Mouse (Mus musculus) neural tube, embryonic 13.5 days (tissue): ENCODE data around the gene Vmn2r72. TPM values are rescaled to one million over a fixed set of nuclear protein-coding genes. Genes with fewer than 3 reads are reported as not detected.

Experiments
- ATAC-seq: fragments of 200-750 bp; cut with Nextera tagmentation; 2 replicates; pipeline ENCODE4 v1.8.0; 2017; ENCODE audit warnings: low read depth, mild to moderate bottlenecking, moderate TSS enrichment, moderate library complexity
- H3K27ac ChIP-seq: fragments of 300-500 bp; sonication (generic); replicated peaks from 2 replicates; pipeline ENCODE4 v1.5.1; 2015; ENCODE audit warnings: moderate library complexity, mild to moderate bottlenecking, inconsistent platforms
- H3K27me3 ChIP-seq: fragments of 300-500 bp; sonication (generic); 2 replicates; pipeline ENCODE4 v1.6.1; 2015; ENCODE audit warnings: mild to moderate bottlenecking, inconsistent platforms
- H3K36me3 ChIP-seq: fragments of 300-500 bp; sonication (generic); 2 replicates; pipeline ENCODE4 v1.6.1; 2015; ENCODE audit warnings: mild to moderate bottlenecking, inconsistent platforms
- H3K4me1 ChIP-seq: fragments of 300-500 bp; sonication (generic); replicated peaks from 2 replicates; pipeline ENCODE4 v1.6.1; 2015; ENCODE audit warnings: inconsistent platforms
- H3K4me2 ChIP-seq: fragments of 300-500 bp; sonication (generic); 2 replicates; pipeline ENCODE4 v1.6.1; 2015; ENCODE audit warnings: inconsistent platforms, mild to moderate bottlenecking, moderate library complexity
- H3K4me3 ChIP-seq: fragments of 300-500 bp; sonication (generic); 2 replicates; pipeline ENCODE4 v1.5.1; 2015; ENCODE audit warnings: mild to moderate bottlenecking, inconsistent platforms
- H3K9ac ChIP-seq: fragments of 300-500 bp; sonication (generic); 2 replicates; pipeline ENCODE4 v1.6.1; 2015; ENCODE audit warnings: moderate library complexity, mild to moderate bottlenecking, inconsistent platforms
- H3K9me3 ChIP-seq: fragments of 300-500 bp; sonication (generic); 2 replicates; pipeline ENCODE4 v1.6.1; 2016; ENCODE audit warnings: inconsistent platforms
- WGBS: fragments of 180-500 bp; shearing (Covaris S2); methylation state at CpG from one replicate; pipeline ENCODE4 v1.1.7; 2015; 5-methylcytosine and 5-hydroxymethylcytosine counted together
- polyA plus RNA-seq: library from polyadenylated mRNA; unstranded; fragments of >200 nt; fragmentation: Nextera tagmentation; extraction: Ambion mirVana; gene quantifications from 2 replicates; pipeline ENCODE4 v1.2.1, GENCODE M21; 2015

Vmn2r72 gene
- polyA plus RNA-seq, result not detected in 2 replicates

DNA sequence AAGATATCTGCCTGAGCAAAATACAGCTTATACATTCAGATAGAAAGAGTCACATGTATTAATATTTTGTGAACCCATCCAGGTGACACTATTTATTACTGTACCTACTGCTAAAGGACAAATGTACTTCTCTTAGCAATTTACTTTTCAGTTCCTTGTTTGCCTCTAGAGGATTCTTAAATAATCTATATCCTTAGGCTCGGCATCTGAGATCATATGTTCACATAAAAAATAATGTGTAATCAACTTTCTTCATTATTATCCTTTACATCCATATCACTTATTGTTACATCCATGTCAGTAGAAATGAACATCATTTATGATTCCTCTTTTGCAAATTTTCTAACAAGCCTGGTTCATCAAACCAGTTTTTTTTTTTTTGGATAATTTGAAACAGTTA lies at the start of gene Vmn2r72:
TSS of gene Vmn2r72 (minus strand) at position 101 of the 400 bp plus-strand sequence.
- H3K9ac ChIP-seq, result no peak within 1 kb of the TSS
- H3K4me1 ChIP-seq, result no peaks in the 10 kb centered on the region
- H3K27me3 ChIP-seq, result no peaks in the 10 kb centered on the region
- 88% methylated on average over 1 of the region's 1 CpGs for WGBS
- no peak within 1 kb of the TSS for H3K27ac ChIP-seq
- no peak within 1 kb of the TSS for H3K4me2 ChIP-seq
- H3K36me3 ChIP-seq, result no peaks in the 10 kb centered on the region
- no peak within 1 kb of the TSS for H3K4me3 ChIP-seq
- H3K9me3 ChIP-seq, result no peaks in the 10 kb centered on the region
- no peak for ATAC-seq

Other genes starting within 250 kb of the Vmn2r72 start
- not detected in 2 replicates for gene Vmn2r71, start 192.0 kb downstream of the Vmn2r72 start, polyA plus RNA-seq
- not detected in 2 replicates for gene Vmn2r70, start 185.9 kb downstream of the Vmn2r72 start, polyA plus RNA-seq
- not detected in 2 replicates for gene Vmn2r73, start 121.2 kb upstream of the Vmn2r72 start, polyA plus RNA-seq
- gene Vmn2r74, start 206.5 kb upstream of the Vmn2r72 start, polyA plus RNA-seq, result not detected in 2 replicates